Mouse (Mus musculus) kidney, embryonic 16.5 days (tissue): ENCODE data around the gene Cend1. TPM values are rescaled to one million over a fixed set of nuclear protein-coding genes. Genes with fewer than 3 reads are reported as not detected.

Experiments
- ATAC-seq: fragments of 200-750 bp; cut with Nextera tagmentation; 2 replicates; pipeline ENCODE4 v1.8.0; 2017; ENCODE audit warnings: moderate TSS enrichment; ENCODE audit not compliant: low FRiP score, low TSS enrichment
- H3K27ac ChIP-seq: fragments of 300-500 bp; sonication (generic); 2 replicates; pipeline ENCODE4 v1.5.1; 2014; ENCODE audit warnings: low read length
- H3K27me3 ChIP-seq: fragments of 300-500 bp; sonication (generic); 2 replicates; pipeline ENCODE4 v1.6.1; 2014; ENCODE audit warnings: low read length, control low read depth, mixed read lengths; ENCODE audit not compliant: insufficient read depth
- H3K36me3 ChIP-seq: fragments of 300-500 bp; sonication (generic); 2 replicates; pipeline ENCODE4 v1.6.1; 2014; ENCODE audit warnings: low read length, control low read depth, mixed read lengths; ENCODE audit not compliant: insufficient read depth
- H3K4me1 ChIP-seq: fragments of 300-500 bp; sonication (generic); 2 replicates; pipeline ENCODE4 v1.6.1; 2014; ENCODE audit warnings: low read length, control low read depth, mixed read lengths; ENCODE audit not compliant: insufficient read depth
- H3K4me2 ChIP-seq: fragments of 300-500 bp; sonication (generic); replicated peaks from 2 replicates; pipeline ENCODE4 v1.6.1; 2014; ENCODE audit warnings: low read depth, low read length
- H3K4me3 ChIP-seq: fragments of 300-500 bp; sonication (generic); 2 replicates; pipeline ENCODE4 v1.5.1; 2014; ENCODE audit warnings: mild to moderate bottlenecking, low read length
- H3K9ac ChIP-seq: fragments of 300-500 bp; sonication (generic); replicated peaks from 2 replicates; pipeline ENCODE4 v1.6.1; 2014; ENCODE audit warnings: low read length
- H3K9me3 ChIP-seq: fragments of 300-500 bp; sonication (generic); 2 replicates; pipeline ENCODE4 v1.6.1; 2016; ENCODE audit warnings: low read length, control low read depth
- WGBS: fragments of 180-500 bp; shearing (Covaris S2); extraction: QIAGEN DNeasy Blood & Tissue Kit; methylation state at CpG from one replicate; pipeline ENCODE4 v1.1.7; 2014; 5-methylcytosine and 5-hydroxymethylcytosine counted together
- polyA plus RNA-seq: library from polyadenylated mRNA; unstranded; fragments of >200 nt; fragmentation: Nextera tagmentation; extraction: Ambion mirVana; gene quantifications from 2 replicates; pipeline ENCODE4 v1.2.1, GENCODE M21; 2015

Cend1 gene
- polyA plus RNA-seq, 1 experiment from 2014 or later: 3.0 TPM

- no peaks in the 10 kb centered on the region for H3K9me3 ChIP-seq
- H3K27me3 ChIP-seq: no peaks in the 10 kb centered on the region
- no peak overlapping the region for H3K27ac ChIP-seq
- H3K4me2 ChIP-seq: no peak overlapping the region
- no peak overlapping the region for H3K9ac ChIP-seq
- ATAC-seq: peak; percentile 64; the same call in 1 of the 2 replicates
- H3K4me1 ChIP-seq: no peaks in the 10 kb centered on the region
- H3K36me3 ChIP-seq: peaks cover 38% of the 10 kb centered on the region
- WGBS: 44% methylated on average over 5 of the region's 5 CpGs
- H3K4me3 ChIP-seq: no peak overlapping the region
Measured at GRCm38 (mm10) chr7:141403305-141403704, 26.0 kb downstream of the Cend1 start.

- 74% methylated on average over 1 of the region's 1 CpGs for WGBS
- Histone ChIP-seq H3K36me3 (peaks cover 26% of the 10 kb centered on the region), H3K27ac (no peak overlapping the region), H3K4me2 (no peak overlapping the region), H3K4me1 (peaks cover 14% of the 10 kb centered on the region), H3K9me3 (no peaks in the 10 kb centered on the region), H3K4me3 (no peak overlapping the region), H3K27me3 (no peaks in the 10 kb centered on the region), H3K9ac (no peak overlapping the region)
- ATAC-seq: no peak
Measured at GRCm38 (mm10) chr7:141395348-141395747, 33.9 kb downstream of the Cend1 start.

GRCm38 (mm10) chr7:141394771-141395170, 34.5 kb downstream of the Cend1 start:
- peaks cover 14% of the 10 kb centered on the region for H3K4me1 ChIP-seq
- H3K9ac ChIP-seq: no peak overlapping the region
- no peaks in the 10 kb centered on the region for H3K9me3 ChIP-seq
- no peak overlapping the region for H3K4me3 ChIP-seq
- no peak overlapping the region for H3K27ac ChIP-seq
- 27% methylated on average over 6 of the region's 6 CpGs for WGBS
- peaks cover 25% of the 10 kb centered on the region for H3K36me3 ChIP-seq
- no peak for ATAC-seq
- H3K27me3 ChIP-seq: no peaks in the 10 kb centered on the region
- H3K4me2 ChIP-seq: no peak overlapping the region

GRCm38 (mm10) chr7:141394158-141394557, 35.1 kb downstream of the Cend1 start:
- 81% methylated on average over 7 of the region's 7 CpGs for WGBS
- peaks cover 14% of the 10 kb centered on the region for H3K4me1 ChIP-seq
- no peak overlapping the region for H3K4me2 ChIP-seq
- no peak overlapping the region for H3K9ac ChIP-seq
- peaks cover 22% of the 10 kb centered on the region for H3K36me3 ChIP-seq
- H3K27me3 ChIP-seq: no peaks in the 10 kb centered on the region
- no peak for ATAC-seq
- H3K27ac ChIP-seq: no peak overlapping the region
- H3K4me3 ChIP-seq: no peak overlapping the region
- no peaks in the 10 kb centered on the region for H3K9me3 ChIP-seq

GRCm38 (mm10) chr7:141392552-141393222, 36.6 kb downstream of the Cend1 start:
- H3K9ac ChIP-seq: peak overlapping the region; percentile 70
- H3K9me3 ChIP-seq: no peaks in the 10 kb centered on the region
- H3K4me3 ChIP-seq: peak overlapping the region; percentile 71
- H3K4me1 ChIP-seq: peaks cover 14% of the 10 kb centered on the region
- peak overlapping the region; percentile 92 for H3K4me2 ChIP-seq
- no peaks in the 10 kb centered on the region for H3K27me3 ChIP-seq
- ATAC-seq: peak; percentile 3; the same call in 1 of the 2 replicates
- peak overlapping the region; percentile 71 for H3K27ac ChIP-seq
- 37% methylated on average over 9 of the region's 9 CpGs for WGBS
- H3K36me3 ChIP-seq: peaks cover 12% of the 10 kb centered on the region

GRCm38 (mm10) chr7:141391625-141392551, 37.4 kb downstream of the Cend1 start, which contains the start of gene Taldo1:
Gene Taldo1 (plus strand): TSS chr7:141392199.
- WGBS: under 1% methylated on average over 57 of the region's 57 CpGs
- Histone ChIP-seq H3K4me1 (peaks cover 14% of the 10 kb centered on the region), H3K4me3 (peak within 1 kb of the TSS; percentile 71), H3K4me2 (peak within 1 kb of the TSS; percentile 92), H3K27ac (peak within 1 kb of the TSS; percentile 88), H3K27me3 (no peaks in the 10 kb centered on the region), H3K36me3 (peaks cover 9% of the 10 kb centered on the region), H3K9me3 (no peaks in the 10 kb centered on the region), H3K9ac (peak within 1 kb of the TSS; percentile 79)
- ATAC-seq: peak; percentile 94

- ATAC-seq: no peak
Measured at GRCm38 (mm10) chr7:141390326-141391259, 38.7 kb downstream of the Cend1 start.

GRCm38 (mm10) chr7:141388487-141389109, 40.7 kb downstream of the Cend1 start:
- Histone ChIP-seq H3K36me3 (no peaks in the 10 kb centered on the region), H3K9me3 (no peaks in the 10 kb centered on the region), H3K9ac (no peak overlapping the region), H3K4me2 (no peak overlapping the region), H3K27me3 (no peaks in the 10 kb centered on the region), H3K4me1 (peaks cover 14% of the 10 kb centered on the region), H3K4me3 (no peak overlapping the region), H3K27ac (no peak overlapping the region)
- ATAC-seq: no peak
- 45% methylated on average over 3 of the region's 3 CpGs for WGBS

More at GRCm38 (mm10) chr7:141390326-141391259, 38.7 kb downstream of the Cend1 start:
- H3K27ac ChIP-seq: no peak overlapping the region
- no peak overlapping the region for H3K4me3 ChIP-seq
- H3K9me3 ChIP-seq: no peaks in the 10 kb centered on the region
- H3K27me3 ChIP-seq: no peaks in the 10 kb centered on the region
- H3K9ac ChIP-seq: no peak overlapping the region
- WGBS: 52% methylated on average over 9 of the region's 9 CpGs
- no peaks in the 10 kb centered on the region for H3K36me3 ChIP-seq
- no peak overlapping the region for H3K4me2 ChIP-seq
- H3K4me1 ChIP-seq: peaks cover 14% of the 10 kb centered on the region
